Mouse (Mus musculus): ENCODE results near the gene Rbm6. TPM values are rescaled to one million over a fixed set of nuclear protein-coding genes. Genes with fewer than 3 reads are reported as not detected.

The Rbm6 gene
- total RNA-seq (2021): 10 to 100 TPM; 58.4 to 72.0 TPM

- no peak for DNase-seq
Measured at GRCm38 (mm10) chr9:107873137-107873536, at the start of gene Rbm6. Gene Rbm6 (minus strand): TSS chr9:107873237.

- no peak for DNase-seq
Measured at GRCm38 (mm10) chr9:107919441-107919840, 46.4 kb upstream of the Rbm6 start.

DNA sequence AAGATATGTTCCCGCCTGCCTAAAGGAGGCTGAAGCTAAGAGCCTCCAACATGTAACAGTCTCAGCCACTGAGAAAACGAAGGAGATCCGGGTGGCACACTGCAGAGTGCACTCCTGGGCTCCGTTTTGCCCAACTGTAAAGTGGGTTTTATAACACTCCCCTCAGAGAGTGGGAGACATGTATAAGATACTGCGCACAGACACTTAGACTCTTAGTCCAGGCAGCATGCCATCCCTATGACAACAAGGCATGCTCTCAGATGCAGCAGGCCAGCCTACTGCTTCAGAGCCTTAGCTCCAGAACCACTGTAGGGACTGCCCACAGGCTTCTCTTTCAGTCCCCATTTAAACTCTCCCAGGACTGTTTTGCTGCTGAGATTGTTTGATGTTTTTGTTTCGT is 45.8 kb upstream of the Rbm6 start:
- no peak for DNase-seq

DNA sequence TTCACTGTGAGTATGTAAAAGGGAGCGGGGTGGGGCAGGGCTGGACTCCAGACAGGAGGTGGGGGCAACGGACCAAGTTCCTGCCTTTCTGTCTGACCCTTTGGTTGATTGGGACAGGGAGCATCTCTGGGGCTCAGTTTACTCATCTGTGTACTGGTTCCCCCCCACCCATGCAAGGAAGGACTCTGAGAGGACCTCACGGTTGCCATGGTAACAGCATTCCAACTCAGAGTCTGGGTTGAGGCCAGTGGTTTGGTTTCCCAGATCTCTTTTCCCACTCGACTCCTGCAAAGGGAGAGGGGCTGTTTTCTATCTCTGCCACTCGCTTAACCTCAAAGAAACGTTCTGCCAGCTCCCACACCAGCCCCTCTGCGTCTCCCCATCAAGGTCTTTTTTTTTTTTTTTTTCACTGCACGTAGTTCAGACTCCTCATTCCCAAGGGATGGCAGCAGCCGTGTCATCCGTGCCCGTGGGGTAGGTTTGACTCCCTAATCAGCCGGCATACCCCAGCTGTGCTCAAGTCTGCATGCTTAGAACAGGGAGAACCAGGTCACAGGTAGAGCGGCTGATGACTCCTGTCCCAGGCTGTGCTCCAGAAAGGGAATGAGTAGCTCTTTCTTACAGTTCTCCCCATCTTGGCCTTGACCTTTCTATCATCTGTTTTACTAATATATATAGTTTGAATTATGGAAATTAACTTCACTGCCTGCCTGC is 45.0 kb upstream of the Rbm6 start:
- no peak for DNase-seq

GRCm38 (mm10) chr9:107914764-107915420 is 41.9 kb upstream of the Rbm6 start:
- DNase-seq: no peak

DNA sequence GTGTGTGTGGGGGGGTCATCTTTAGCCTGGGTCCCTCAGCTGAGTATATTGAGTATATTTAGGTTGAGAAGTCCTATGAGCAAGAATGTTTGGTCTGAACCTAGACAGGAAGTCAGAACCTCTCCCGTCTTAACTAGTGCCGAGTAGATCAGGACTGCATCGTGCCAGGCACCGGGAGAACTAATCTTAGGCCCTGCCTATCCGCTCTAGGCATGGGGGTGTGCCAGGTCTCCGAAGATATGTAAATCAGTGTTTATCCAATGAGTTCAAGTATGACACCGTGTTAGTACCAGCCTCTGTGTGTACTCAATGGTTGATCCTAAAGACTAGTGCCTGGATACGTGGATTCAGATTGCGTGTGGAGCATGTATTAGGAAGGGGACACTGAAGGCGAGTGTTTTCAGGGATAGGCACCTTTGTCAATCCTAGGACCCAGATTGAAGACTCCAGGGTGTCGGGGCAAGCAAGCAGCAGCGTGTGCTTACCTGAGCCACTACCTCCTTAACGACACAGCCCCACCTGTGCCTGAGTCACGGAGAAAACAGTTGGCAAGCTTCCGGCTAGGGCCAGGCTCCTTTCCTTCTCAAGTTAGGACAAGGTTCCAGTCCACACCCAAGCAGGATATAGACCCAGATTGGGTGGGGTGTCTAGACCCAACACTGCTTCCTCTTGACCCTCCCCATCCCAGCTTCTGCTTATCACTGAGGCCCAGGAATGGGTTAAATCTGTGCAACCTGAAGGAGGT is 37.2 kb upstream of the Rbm6 start:
- no peak for DNase-seq

GRCm38 (mm10) chr9:107908410-107909158 is 35.5 kb upstream of the Rbm6 start:
- no peak for DNase-seq

DNA sequence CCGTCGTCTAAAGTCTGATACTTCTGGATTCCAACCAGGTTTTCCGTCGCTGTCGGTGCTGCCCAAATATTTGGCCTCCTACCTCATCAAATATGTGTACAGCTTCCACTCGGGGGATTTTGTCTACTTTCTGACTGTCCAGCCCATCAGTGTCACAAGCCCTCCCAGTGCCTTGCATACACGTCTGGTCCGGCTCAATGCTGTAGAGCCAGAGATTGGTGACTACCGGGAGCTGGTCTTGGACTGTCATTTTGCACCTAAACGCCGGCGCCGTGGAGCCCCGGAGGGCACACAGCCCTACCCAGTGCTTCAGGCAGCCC is 34.7 kb upstream of the Rbm6 start:
- no peak for DNase-seq

- DNase-seq: no peak
Measured at GRCm38 (mm10) chr9:107906967-107907800, 34.1 kb upstream of the Rbm6 start.

DNA sequence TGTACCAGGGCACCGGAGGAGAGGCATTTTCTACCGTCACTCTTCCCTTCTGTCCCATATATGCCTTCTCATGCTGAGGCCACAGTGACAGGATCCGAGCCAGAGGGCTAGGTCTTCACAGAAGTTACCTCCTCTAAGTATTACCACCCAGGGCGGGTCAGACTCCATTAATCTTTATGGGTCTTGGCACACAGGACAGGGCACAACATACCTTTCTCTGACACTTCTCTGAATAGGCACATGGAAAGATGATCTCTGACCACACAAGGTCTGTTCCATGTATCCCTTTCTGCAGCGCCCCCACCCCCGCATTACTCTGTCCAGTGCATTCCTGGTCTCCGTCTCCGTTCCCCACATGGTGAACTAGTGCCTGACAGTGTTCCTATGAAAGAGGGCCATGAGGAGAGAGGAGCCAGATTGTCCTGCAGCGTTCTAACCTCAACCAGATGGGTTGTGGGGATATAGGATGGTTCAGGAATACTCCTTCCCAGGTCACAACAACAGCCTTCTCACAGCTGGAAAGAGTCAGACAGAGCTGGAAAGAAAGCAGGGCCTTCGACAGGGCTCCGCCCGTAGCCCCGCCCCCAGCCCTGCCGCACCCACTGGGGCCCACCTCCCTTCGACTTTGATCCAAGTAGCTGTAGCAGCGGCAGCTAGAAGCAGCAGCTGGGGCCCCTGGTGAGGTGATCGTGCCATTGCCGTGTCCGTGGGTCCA is 33.4 kb upstream of the Rbm6 start, which contains the start of gene Mst1r:
Mst1r (plus strand) TSS at position 622 of the 715 bp plus-strand sequence.
- no peak for DNase-seq

DNA sequence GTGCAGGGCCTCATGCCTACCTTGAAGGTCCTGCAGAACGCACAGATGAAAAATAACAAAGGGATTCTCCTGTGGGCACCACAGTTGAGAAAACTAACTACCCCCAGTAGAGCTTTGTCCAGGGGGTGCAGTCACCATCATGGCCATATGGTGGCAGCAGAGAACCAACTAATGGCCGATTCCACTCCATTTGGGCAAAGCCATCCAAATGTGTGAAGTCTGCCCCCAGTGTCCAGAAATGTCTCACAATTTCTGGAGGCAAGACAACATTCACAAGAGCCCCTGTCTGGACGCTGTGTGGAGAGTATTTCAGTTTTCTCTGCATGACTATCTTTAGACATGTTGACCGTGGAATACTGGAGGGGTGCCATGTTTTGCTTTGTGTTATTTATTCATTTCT is 31.7 kb upstream of the Rbm6 start:
- peak; percentile 85 to 87 for DNase-seq

GRCm38 (mm10) chr9:107901627-107901914 is 28.5 kb upstream of the Rbm6 start:
- DNase-seq: no peak

GRCm38 (mm10) chr9:107900840-107901626 is 28.0 kb upstream of the Rbm6 start:
- peak; percentile 82 to 83 for DNase-seq

DNA sequence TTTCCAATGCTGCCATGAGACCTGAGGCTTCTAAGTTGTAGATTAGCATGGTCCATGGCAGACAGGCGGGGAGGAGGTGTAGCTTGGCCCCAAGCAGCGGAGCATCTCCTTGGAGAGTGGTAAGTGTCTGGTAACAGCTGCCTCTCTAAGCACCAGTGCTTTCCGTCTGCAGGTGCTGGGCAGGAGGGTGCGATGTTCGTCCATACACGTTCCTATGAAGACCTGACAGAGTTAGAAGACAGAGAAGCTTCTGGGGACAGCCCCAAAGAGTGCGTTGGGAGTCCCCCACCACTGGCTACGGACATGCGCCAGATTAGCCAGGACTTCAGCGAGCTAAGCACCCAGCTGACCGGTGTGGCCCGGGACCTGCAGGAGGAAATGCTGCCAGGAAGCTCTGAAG is 26.8 kb upstream of the Rbm6 start:
- no peak for DNase-seq

- DNase-seq: no peak
Measured at GRCm38 (mm10) chr9:107898563-107898962, 25.5 kb upstream of the Rbm6 start.

GRCm38 (mm10) chr9:107891023-107891422 is 18.0 kb upstream of the Rbm6 start:
- DNase-seq: no peak

- DNase-seq: no peak
Measured at GRCm38 (mm10) chr9:107890260-107890659, 17.2 kb upstream of the Rbm6 start.

DNA sequence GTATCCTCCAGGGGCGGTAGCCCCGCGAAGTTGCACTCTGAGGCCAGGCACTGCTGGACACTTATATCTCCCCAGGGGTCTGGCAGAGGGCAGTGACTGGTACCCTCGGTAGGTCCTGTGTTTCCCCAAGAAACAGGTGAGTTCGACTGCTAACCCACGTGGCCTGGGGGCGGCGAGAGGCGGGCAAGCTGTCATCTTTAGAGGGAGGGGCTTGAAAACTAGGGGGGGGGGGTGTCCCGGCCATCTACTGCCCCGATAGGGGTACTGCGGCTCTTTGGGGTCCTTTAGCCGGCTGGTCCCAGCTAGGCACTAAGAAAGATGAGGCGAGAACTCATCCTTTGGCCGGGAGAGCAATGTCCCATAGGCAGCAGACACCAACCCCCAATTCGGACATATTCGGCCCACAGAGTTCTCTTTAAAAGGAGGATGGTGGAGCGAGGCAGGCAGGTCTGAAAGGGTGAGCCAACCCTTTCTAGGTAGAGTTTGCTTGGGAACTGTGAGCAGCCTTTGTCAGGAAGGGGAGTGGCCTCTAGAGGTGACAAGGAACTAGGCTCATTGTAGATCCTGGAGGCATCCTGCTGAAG is 15.3 kb upstream of the Rbm6 start:
- no peak for DNase-seq

- peak; percentile 86 to 88 for DNase-seq
Measured at GRCm38 (mm10) chr9:107887804-107888266, 14.8 kb upstream of the Rbm6 start, which contains the start of gene Mon1a. Gene Mon1a (plus strand): TSS chr9:107888151.

- DNase-seq: no peak
Measured at GRCm38 (mm10) chr9:107880411-107880810, 7.4 kb upstream of the Rbm6 start.

All from layer of hippocampus, postnatal 36 days (tissue).